Mouse (Mus musculus) forebrain, postnatal 0 days (tissue): ENCODE measurements at regions not wholly inside any gene's neighbourhood (a gene's known extent, or its start where the extent isn't known, plus 50 kb on each side); places are given as distances from the start of the nearest gene placed in this dataset.

Experiments
- ATAC-seq: fragments of 200-750 bp; cut with Nextera tagmentation; 2 replicates; pipeline ENCODE4 v1.8.0; 2017; ENCODE audit warnings: mild to moderate bottlenecking, moderate library complexity
- DNase-seq: peaks from one replicate; pipeline ENCODE4 v3.0.0-alpha.2; 2015
- H3K27ac ChIP-seq: fragments of 300-500 bp; sonication (generic); 2 replicates; pipeline ENCODE4 v1.5.1; 2014; ENCODE audit warnings: low read depth, mild to moderate bottlenecking, antibody characterized with exemption, low read length, moderate library complexity, mixed read lengths
- H3K27me3 ChIP-seq: fragments of 300-500 bp; sonication (generic); 2 replicates; pipeline ENCODE4 v1.6.1; 2014; ENCODE audit warnings: mild to moderate bottlenecking, low read length, mixed read lengths; ENCODE audit not compliant: insufficient read depth
- H3K36me3 ChIP-seq: fragments of 300-500 bp; sonication (generic); 2 replicates; pipeline ENCODE4 v1.6.1; 2014; ENCODE audit warnings: mild to moderate bottlenecking, moderate library complexity; ENCODE audit not compliant: insufficient read depth
- H3K4me1 ChIP-seq: fragments of 300-500 bp; sonication (generic); 2 replicates; pipeline ENCODE4 v1.6.1; 2014; ENCODE audit warnings: antibody characterized with exemption; ENCODE audit not compliant: insufficient read depth
- H3K4me2 ChIP-seq: fragments of 300-500 bp; sonication (generic); 2 replicates; pipeline ENCODE4 v1.6.1; 2014; ENCODE audit warnings: low read depth, mild to moderate bottlenecking, moderate library complexity
- H3K4me3 ChIP-seq: fragments of 300-500 bp; sonication (generic); 2 replicates; pipeline ENCODE4 v1.5.1; 2014; ENCODE audit warnings: low read depth, low read length, mixed read lengths
- H3K9ac ChIP-seq: fragments of 300-500 bp; sonication (generic); 2 replicates; pipeline ENCODE4 v1.6.1; 2014; ENCODE audit warnings: mild to moderate bottlenecking
- H3K9me3 ChIP-seq: fragments of 300-500 bp; sonication (generic); 2 replicates; pipeline ENCODE4 v1.6.1; 2016; ENCODE audit warnings: low read length
- CTCF ChIP-seq: sonication (generic); IDR thresholded peaks from 2 replicates; pipeline ENCODE4 v1.5.1; 2016; ENCODE audit warnings: antibody characterized with exemption, control low read depth, low read depth
- WGBS: fragments of 180-500 bp; shearing (Covaris S2); extraction: QIAGEN DNeasy Blood & Tissue Kit; methylation state at CpG from one replicate; pipeline ENCODE4 v1.1.7; 2014; 5-methylcytosine and 5-hydroxymethylcytosine counted together

GRCm38 (mm10) chr15:96944741-96945140, 111.0 kb downstream of the Slc38a4 start:
- 96% methylated on average over 4 of the region's 4 CpGs for WGBS

GRCm38 (mm10) chr15:96942651-96943050, 113.1 kb downstream of the Slc38a4 start:
- DNase-seq (no peak), ATAC-seq (no peak)
- H3K9ac ChIP-seq = no peak overlapping the region
- H3K4me2 ChIP-seq = no peak overlapping the region
- no peaks in the 10 kb centered on the region for H3K36me3 ChIP-seq
- 90% methylated on average over 4 of the region's 4 CpGs for WGBS
- H3K4me1 ChIP-seq = no peaks in the 10 kb centered on the region
- no peak; the same call in 1 of the 2 replicates for TF ChIP-seq CTCF
- H3K4me3 ChIP-seq = no peak overlapping the region
- no peaks in the 10 kb centered on the region for H3K27me3 ChIP-seq
- no peak overlapping the region for H3K27ac ChIP-seq
- no peaks in the 10 kb centered on the region for H3K9me3 ChIP-seq

More at GRCm38 (mm10) chr15:96944741-96945140, 111.0 kb downstream of the Slc38a4 start:
- no peak overlapping the region for H3K27ac ChIP-seq
- DNase-seq = no peak
- H3K4me1 ChIP-seq = no peaks in the 10 kb centered on the region
- no peak overlapping the region for H3K4me3 ChIP-seq
- no peak for TF ChIP-seq CTCF
- no peak for ATAC-seq
- no peaks in the 10 kb centered on the region for H3K36me3 ChIP-seq
- no peak overlapping the region for H3K9ac ChIP-seq
- H3K27me3 ChIP-seq = no peaks in the 10 kb centered on the region
- no peak overlapping the region for H3K4me2 ChIP-seq
- no peaks in the 10 kb centered on the region for H3K9me3 ChIP-seq

GRCm38 (mm10) chr15:96938406-96938805, 117.3 kb downstream of the Slc38a4 start:
- no peaks in the 10 kb centered on the region for H3K27me3 ChIP-seq
- DNase-seq (no peak), ATAC-seq (no peak)
- H3K4me1 ChIP-seq = no peaks in the 10 kb centered on the region
- H3K4me2 ChIP-seq = no peak overlapping the region
- no peak overlapping the region for H3K9ac ChIP-seq
- no peak overlapping the region for H3K4me3 ChIP-seq
- no peaks in the 10 kb centered on the region for H3K9me3 ChIP-seq
- no peaks in the 10 kb centered on the region for H3K36me3 ChIP-seq
- TF ChIP-seq CTCF = no peak
- WGBS = 83% methylated on average over 4 of the region's 4 CpGs
- no peak overlapping the region for H3K27ac ChIP-seq

GRCm38 (mm10) chr15:96937623-96938022, 118.1 kb downstream of the Slc38a4 start:
- no peaks in the 10 kb centered on the region for H3K9me3 ChIP-seq
- H3K4me1 ChIP-seq = no peaks in the 10 kb centered on the region
- no peaks in the 10 kb centered on the region for H3K27me3 ChIP-seq
- no peak overlapping the region for H3K9ac ChIP-seq
- H3K36me3 ChIP-seq = no peaks in the 10 kb centered on the region
- TF ChIP-seq CTCF = no peak
- DNase-seq = no peak
- ATAC-seq = no peak
- no peak overlapping the region for H3K27ac ChIP-seq
- no peak overlapping the region for H3K4me2 ChIP-seq
- H3K4me3 ChIP-seq = no peak overlapping the region
- WGBS = 78% methylated on average over 6 of the region's 6 CpGs

- 6% methylated on average over 18 of the region's 18 CpGs for WGBS
- no peaks in the 10 kb centered on the region for H3K27me3 ChIP-seq
- no peaks in the 10 kb centered on the region for H3K9me3 ChIP-seq
- H3K36me3 ChIP-seq = no peaks in the 10 kb centered on the region
- H3K9ac ChIP-seq = peak overlapping the region; percentile 53
- no peaks in the 10 kb centered on the region for H3K4me1 ChIP-seq
- TF ChIP-seq CTCF = peak; percentile 100
- no peak overlapping the region for H3K27ac ChIP-seq
- peak overlapping the region; percentile 57 for H3K4me2 ChIP-seq
- peak; percentile 95 for DNase-seq
- peak overlapping the region; percentile 25 for H3K4me3 ChIP-seq
- peak; percentile 97 for ATAC-seq
Measured at GRCm38 (mm10) chr15:96936705-96937346, 118.9 kb downstream of the Slc38a4 start.

DNA sequence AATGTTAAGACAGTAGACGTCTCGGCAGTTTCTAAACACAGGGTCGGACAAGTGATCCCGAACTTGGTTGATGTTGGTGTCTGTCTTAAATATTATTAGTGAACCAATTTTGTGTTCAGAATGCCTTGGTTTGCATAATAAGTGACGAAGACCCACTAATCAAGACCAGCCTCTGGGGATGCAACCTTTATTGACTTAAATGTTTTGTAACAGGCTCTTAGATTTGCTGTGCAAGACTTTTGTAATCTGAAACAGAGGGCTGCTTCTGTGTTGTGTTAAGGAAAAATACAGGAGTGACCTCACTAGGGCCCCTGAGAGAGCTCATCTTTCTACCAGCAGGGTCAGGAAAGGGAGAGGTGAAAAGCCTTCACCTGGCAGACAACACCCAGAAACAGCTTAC, 119.5 kb downstream of the Slc38a4 start:
- Histone ChIP-seq H3K9me3 (no peaks in the 10 kb centered on the region), H3K36me3 (no peaks in the 10 kb centered on the region), H3K9ac (peak overlapping the region; percentile 53), H3K4me2 (peak overlapping the region; percentile 57), H3K4me1 (no peaks in the 10 kb centered on the region), H3K4me3 (no peak overlapping the region), H3K27ac (no peak overlapping the region), H3K27me3 (no peaks in the 10 kb centered on the region)
- no peak for TF ChIP-seq CTCF
- DNase-seq (no peak), ATAC-seq (no peak)
- 87% methylated on average over 5 of the region's 5 CpGs for WGBS

GRCm38 (mm10) chr15:96933451-96933850, 122.3 kb downstream of the Slc38a4 start:
- H3K4me1 ChIP-seq = no peaks in the 10 kb centered on the region
- TF ChIP-seq CTCF = no peak
- no peak for DNase-seq
- no peak overlapping the region for H3K9ac ChIP-seq
- no peak overlapping the region for H3K4me2 ChIP-seq
- no peak; the same call in 1 of the 2 replicates for ATAC-seq
- no peaks in the 10 kb centered on the region for H3K36me3 ChIP-seq
- no peak overlapping the region for H3K27ac ChIP-seq
- WGBS = 16% methylated on average over 3 of the region's 3 CpGs
- H3K4me3 ChIP-seq = no peak overlapping the region
- no peaks in the 10 kb centered on the region for H3K9me3 ChIP-seq
- no peaks in the 10 kb centered on the region for H3K27me3 ChIP-seq
